Mouse (Mus musculus) embryonic fibroblast, embryonic 13.5 days (primary cell): ENCODE measurements at regions not wholly inside any gene's neighbourhood (a gene's known extent, or its start where the extent isn't known, plus 50 kb on each side); places are given as distances from the start of the nearest gene placed in this dataset.

Experiments
- CTCF ChIP-seq: IDR thresholded peaks from 2 replicates; pipeline ENCODE4 v1.5.1; 2011; ENCODE audit warnings: mild to moderate bottlenecking, control low read depth, low read length, moderate library complexity, borderline replicate concordance; ENCODE audit not compliant: insufficient read depth
- POLR2A ChIP-seq: IDR thresholded peaks from 2 replicates; pipeline ENCODE4 v1.6.1; 2011; ENCODE audit warnings: low read depth, mild to moderate bottlenecking, control low read depth, low read length, moderate library complexity

DNA sequence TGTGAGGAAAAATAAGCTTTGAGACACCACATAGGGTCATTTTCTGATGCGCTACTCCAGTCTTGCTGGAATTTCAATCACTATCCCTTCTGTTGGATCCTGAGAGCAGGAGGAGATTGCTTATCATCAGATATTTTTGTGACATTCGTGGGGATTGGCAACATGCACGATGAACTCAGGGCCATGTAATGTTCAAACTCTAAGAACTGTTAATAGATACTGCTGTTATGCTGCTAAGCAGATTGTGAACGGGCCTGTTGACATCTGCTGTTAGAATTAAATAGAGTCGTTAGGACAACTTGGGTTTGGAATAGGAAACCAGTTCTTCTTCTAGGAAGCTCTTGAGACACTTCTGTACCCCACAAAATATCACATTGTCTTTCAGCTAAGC, 876.9 kb downstream of the Epha4 start:
- TF ChIP-seq CTCF: no peak
- TF ChIP-seq POLR2A: no peak
